Mouse (Mus musculus) midbrain, embryonic 15.5 days (tissue): ENCODE results near the gene 1700061G19Rik. TPM values are rescaled to one million over a fixed set of nuclear protein-coding genes. Genes with fewer than 3 reads are reported as not detected.

Experiments used
- ATAC-seq: fragments of 200-750 bp; cut with Nextera tagmentation; replicated peaks from 2 replicates; pipeline ENCODE4 v1.8.0; 2017; ENCODE audit warnings: moderate TSS enrichment
- H3K27ac ChIP-seq: fragments of 300-500 bp; sonication (generic); 2 replicates; pipeline ENCODE4 v1.5.1; 2015; ENCODE audit warnings: mild to moderate bottlenecking, inconsistent platforms
- H3K27me3 ChIP-seq: fragments of 300-500 bp; sonication (generic); replicated peaks from 2 replicates; pipeline ENCODE4 v1.6.1; 2015; ENCODE audit warnings: inconsistent platforms
- H3K36me3 ChIP-seq: fragments of 300-500 bp; sonication (generic); replicated peaks from 2 replicates; pipeline ENCODE4 v1.6.1; 2015; ENCODE audit warnings: inconsistent platforms
- H3K4me1 ChIP-seq: fragments of 300-500 bp; sonication (generic); 2 replicates; pipeline ENCODE4 v1.6.1; 2015; ENCODE audit warnings: inconsistent platforms
- H3K4me2 ChIP-seq: fragments of 300-500 bp; sonication (generic); 2 replicates; pipeline ENCODE4 v1.6.1; 2015; ENCODE audit warnings: inconsistent platforms, mild to moderate bottlenecking, moderate library complexity
- H3K4me3 ChIP-seq: fragments of 300-500 bp; sonication (generic); 2 replicates; pipeline ENCODE4 v1.5.1; 2015; ENCODE audit warnings: mild to moderate bottlenecking, inconsistent platforms
- H3K9ac ChIP-seq: fragments of 300-500 bp; sonication (generic); 2 replicates; pipeline ENCODE4 v1.6.1; 2015; ENCODE audit warnings: mild to moderate bottlenecking, inconsistent platforms
- H3K9me3 ChIP-seq: fragments of 300-500 bp; sonication (generic); 2 replicates; pipeline ENCODE4 v1.6.1; 2016; ENCODE audit warnings: inconsistent platforms
- WGBS: fragments of 180-500 bp; shearing (Covaris S2); methylation state at CpG from one replicate; pipeline ENCODE4 v1.1.7; 2015; ENCODE audit warnings: mixed read lengths; 5-methylcytosine and 5-hydroxymethylcytosine counted together
- polyA plus RNA-seq: library from polyadenylated mRNA; unstranded; fragments of >200 nt; fragmentation: Nextera tagmentation; extraction: Ambion mirVana; gene quantifications from 2 replicates; pipeline ENCODE4 v1.2.1, GENCODE M21; 2015

The 1700061G19Rik gene
- polyA plus RNA-seq, 1 experiment from 2014 or later: 0.37 TPM

DNA sequence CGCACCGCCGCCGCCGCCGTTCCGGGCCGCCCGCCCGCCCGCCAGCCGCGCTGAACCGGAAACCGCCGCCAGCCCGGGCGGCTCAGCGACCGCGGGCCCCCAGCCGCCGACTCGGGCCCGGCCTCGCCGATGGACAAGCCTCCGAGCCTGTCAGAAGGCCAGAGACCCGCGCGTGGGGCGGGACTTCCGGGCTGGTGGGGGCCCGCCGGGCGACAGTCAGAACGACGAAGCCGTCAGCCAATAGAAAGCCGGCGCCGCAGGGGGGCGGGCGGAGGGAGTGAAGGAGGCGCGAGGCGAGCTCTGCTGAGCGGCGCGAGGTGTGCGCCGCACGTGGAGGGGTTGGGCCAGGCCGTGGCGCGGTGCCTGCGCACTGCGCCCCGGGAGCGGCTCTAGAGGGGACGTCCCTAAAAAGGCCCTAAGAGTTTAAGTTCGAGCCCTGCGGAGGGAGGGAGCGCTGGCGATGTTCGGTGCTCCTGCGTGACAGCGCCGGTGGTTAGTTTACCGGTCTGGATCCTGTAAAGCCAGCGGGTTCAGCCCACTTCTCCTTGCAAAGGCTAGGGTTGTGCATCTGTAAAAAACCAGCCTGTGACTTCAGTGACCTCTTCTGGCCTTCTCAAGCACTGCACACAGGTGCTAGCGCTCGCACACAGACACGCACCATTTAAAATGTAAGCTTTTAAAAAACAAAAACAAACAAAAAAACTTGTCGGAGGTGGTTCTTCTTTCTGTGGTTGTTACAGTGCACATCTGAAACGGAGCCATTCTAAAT lies 60.3 kb downstream of the 1700061G19Rik start, which contains the start of gene Mllt1:
Gene Mllt1, minus strand, starts transcription at position 53 of the 769 bp plus-strand sequence.
- ATAC-seq: peak; percentile 98
- Histone ChIP-seq H3K27me3 (no peaks in the 10 kb centered on the region), H3K4me1 (peaks cover 36% of the 10 kb centered on the region), H3K9ac (peak within 1 kb of the TSS; percentile 98), H3K4me3 (peak within 1 kb of the TSS; percentile 99), H3K9me3 (no peaks in the 10 kb centered on the region), H3K27ac (peak within 1 kb of the TSS; percentile 88), H3K36me3 (no peaks in the 10 kb centered on the region), H3K4me2 (peak within 1 kb of the TSS; percentile 89)
- 3% methylated on average over 72 of the region's 76 CpGs for WGBS

DNA sequence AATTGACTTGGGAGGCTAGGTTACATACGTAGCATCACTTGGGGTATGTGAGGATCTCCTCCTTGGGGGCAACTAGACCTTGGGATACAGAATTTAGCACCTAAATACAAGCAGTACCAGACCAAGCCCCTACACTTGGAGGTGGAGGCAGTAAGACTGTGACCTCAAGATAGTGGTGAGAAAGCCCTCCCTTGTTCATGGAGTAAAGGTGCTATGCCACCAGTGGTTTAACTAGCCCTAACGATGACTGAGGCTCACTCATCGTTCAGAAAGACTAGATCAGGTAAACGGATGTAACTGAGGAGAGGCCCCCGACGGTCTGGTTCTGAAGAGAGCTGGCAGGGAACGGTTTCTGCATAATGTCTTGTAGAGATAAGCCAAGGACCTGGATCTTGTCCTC lies 61.5 kb downstream of the 1700061G19Rik start:
- WGBS: 93% methylated on average over 7 of the region's 7 CpGs
- no peak overlapping the region for H3K27ac ChIP-seq
- H3K4me1 ChIP-seq: peaks cover 30% of the 10 kb centered on the region
- H3K36me3 ChIP-seq: no peaks in the 10 kb centered on the region
- no peak overlapping the region for H3K4me3 ChIP-seq
- no peaks in the 10 kb centered on the region for H3K27me3 ChIP-seq
- no peak overlapping the region for H3K9ac ChIP-seq
- no peak for ATAC-seq
- no peak overlapping the region for H3K4me2 ChIP-seq
- H3K9me3 ChIP-seq: no peaks in the 10 kb centered on the region

Other genes with a start within 250 kb of the 1700061G19Rik start
- 48.9 and 52.9 TPM in 2 replicates for gene Lonp1, start 248.6 kb upstream of the 1700061G19Rik start, polyA plus RNA-seq
- gene Catsperd, start 247.3 kb upstream of the 1700061G19Rik start, polyA plus RNA-seq: 2.3 and 2.5 TPM in 2 replicates
- 109 and 116 TPM in 2 replicates for gene Ranbp3, start 202.2 kb upstream of the 1700061G19Rik start, polyA plus RNA-seq
- gene Ndufa11, start 157.7 kb upstream of the 1700061G19Rik start, polyA plus RNA-seq: 516 and 531 TPM in 2 replicates
- gene Vmac, start 157.5 kb upstream of the 1700061G19Rik start, polyA plus RNA-seq: 15.5 and 18.2 TPM in 2 replicates
- gene Nrtn, start 117.9 kb upstream of the 1700061G19Rik start, polyA plus RNA-seq: 4.1 and 4.6 TPM in 2 replicates
- gene Dus3l, start 110.7 kb upstream of the 1700061G19Rik start, polyA plus RNA-seq: 100.0 and 104 TPM in 2 replicates
- gene Prr22, start 105.2 kb upstream of the 1700061G19Rik start, polyA plus RNA-seq: 1.4 TPM in 2 replicates
- gene Rfx2, start 44.5 kb upstream of the 1700061G19Rik start, polyA plus RNA-seq: 5.4 and 6.0 TPM in 2 replicates
- not detected in 2 replicates for gene Acsbg2, start 1.0 kb upstream of the 1700061G19Rik start, polyA plus RNA-seq
- gene Mllt1, start 59.9 kb downstream of the 1700061G19Rik start, polyA plus RNA-seq: 103 and 106 TPM in 2 replicates
- gene Acer1, start 106.6 kb downstream of the 1700061G19Rik start, polyA plus RNA-seq: not detected in 2 replicates
- 180 and 188 TPM in 2 replicates for gene Clpp, start 114.8 kb downstream of the 1700061G19Rik start, polyA plus RNA-seq
- gene Alkbh7, start 121.9 kb downstream of the 1700061G19Rik start, polyA plus RNA-seq: 53.2 and 57.1 TPM in 2 replicates
- 0.68 and 0.83 TPM in 2 replicates for gene Pspn, start 124.5 kb downstream of the 1700061G19Rik start, polyA plus RNA-seq
- 76.8 TPM in 2 replicates for gene Gtf2f1, start 135.8 kb downstream of the 1700061G19Rik start, polyA plus RNA-seq
- gene Gm17949, start 136.0 kb downstream of the 1700061G19Rik start, polyA plus RNA-seq: 0.43 and 0.73 TPM in 2 replicates
- gene Khsrp, start 156.0 kb downstream of the 1700061G19Rik start, polyA plus RNA-seq: 29.9 and 30.5 TPM in 2 replicates
- gene Slc25a41, start 166.2 kb downstream of the 1700061G19Rik start, polyA plus RNA-seq: not detected in 2 replicates
- 1.5 and 2.0 TPM in 2 replicates for gene Crb3, start 183.6 kb downstream of the 1700061G19Rik start, polyA plus RNA-seq
- gene Slc25a23, start 184.4 kb downstream of the 1700061G19Rik start, polyA plus RNA-seq: 42.5 TPM in 2 replicates
- 5.8 TPM in 2 replicates for gene Dennd1c, start 203.0 kb downstream of the 1700061G19Rik start, polyA plus RNA-seq
- gene Tubb4a, start 212.3 kb downstream of the 1700061G19Rik start, polyA plus RNA-seq: 388 and 395 TPM in 2 replicates
- gene Tnfsf9, start 229.8 kb downstream of the 1700061G19Rik start, polyA plus RNA-seq: 7.4 and 8.1 TPM in 2 replicates